Mouse (Mus musculus) activated CD4-positive, CD25-positive, alpha-beta regulatory T cell (primary cell): ENCODE measurements around the gene Sh2d5. TPM values are rescaled to one million over a fixed set of nuclear protein-coding genes. Genes with fewer than 3 reads are reported as not detected.

Experiments used
- polyA plus RNA-seq, 2 experiments: library from polyadenylated mRNA; unstranded; fragments of 100-300 nt; shearing (Covaris generic); gene quantifications; one replicate each; pipeline ENCODE4 v1.2.1; 2017

Sh2d5 gene
- polyA plus RNA-seq, result under 1 TPM; 0.06 to 0.18 TPM

DNA sequence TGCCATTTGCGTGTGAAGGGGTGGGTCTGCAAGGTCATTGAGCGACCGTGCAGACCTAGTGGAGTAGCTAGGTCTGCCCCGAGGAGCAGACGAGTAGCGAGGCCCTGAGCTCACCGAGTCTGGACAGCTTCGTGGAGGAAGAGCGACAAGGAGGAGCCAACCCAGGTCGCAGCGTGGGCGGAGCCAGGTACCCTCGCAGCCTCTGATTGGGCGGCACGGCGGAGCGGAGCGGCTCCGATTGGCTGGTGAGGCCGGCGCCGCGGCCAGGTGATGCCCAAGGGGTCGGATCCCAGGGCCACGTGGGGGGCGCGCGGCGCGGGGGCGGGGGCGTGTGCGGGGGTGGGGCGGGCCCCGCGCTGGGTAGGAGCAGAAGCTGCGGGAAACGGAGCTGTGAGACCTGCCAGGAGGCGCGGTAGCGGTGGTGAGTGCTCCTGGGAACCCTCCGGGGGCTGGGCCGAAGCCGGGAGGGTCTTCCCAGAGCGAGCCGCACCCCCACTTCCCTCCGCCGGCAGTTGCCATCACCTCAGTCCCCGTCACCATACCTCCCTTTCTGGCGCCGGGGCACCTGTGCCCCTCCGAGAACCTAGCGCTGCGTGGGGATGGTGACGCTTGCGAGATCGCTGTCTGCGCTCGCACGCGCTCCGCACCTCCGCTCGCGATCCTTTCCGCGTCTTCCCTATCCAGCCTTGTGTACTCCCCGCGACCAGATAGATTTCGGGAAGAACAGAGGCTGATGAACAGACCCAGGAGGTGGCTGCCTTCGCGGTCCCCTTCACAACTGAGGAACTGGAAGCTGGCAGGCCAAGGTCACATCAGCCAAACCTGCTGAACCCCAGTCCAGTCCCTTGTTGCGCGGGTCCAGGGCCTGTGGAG is at the start of gene Sh2d5, which contains the start of gene Kif17:
TSS of gene Sh2d5 (plus strand) at position 316 of the 873 bp plus-strand sequence.
TSS of gene Kif17 (plus strand) at position 348 of the 873 bp plus-strand sequence.

DNA sequence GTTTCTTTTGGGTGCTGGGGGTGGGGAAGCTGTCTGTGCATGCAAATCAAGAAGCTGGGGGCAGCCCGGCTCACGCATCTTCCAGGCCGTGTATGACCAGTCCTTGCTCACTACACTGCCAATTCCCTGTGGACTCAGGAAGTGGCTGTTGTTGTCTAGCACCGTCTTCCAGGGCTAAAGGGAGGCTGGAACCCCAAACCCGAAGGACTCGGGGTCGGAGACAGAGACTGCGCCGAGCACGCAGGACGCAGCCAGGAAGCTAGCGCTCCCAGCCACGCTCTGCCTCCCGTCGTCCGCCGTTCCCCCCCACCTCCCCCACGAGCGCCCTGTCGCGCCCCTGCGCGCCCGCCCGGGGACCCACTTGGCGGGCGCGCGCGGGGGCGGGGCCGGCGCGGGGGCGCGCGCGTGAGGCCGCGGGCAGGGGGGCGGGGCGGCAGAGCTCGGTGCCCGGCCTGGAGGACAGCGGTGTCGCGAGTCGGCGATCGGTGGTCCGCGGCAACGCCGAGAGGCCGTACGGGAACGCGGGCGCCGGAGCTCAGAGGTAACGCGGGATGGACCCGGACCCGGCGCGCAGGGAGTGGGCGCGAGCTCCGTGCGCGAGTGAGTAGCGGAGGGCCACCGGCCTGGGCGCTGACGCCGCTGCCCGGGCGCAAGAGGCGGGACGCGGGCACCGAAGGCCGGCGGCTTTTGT is 33.9 kb upstream of the Sh2d5 start, which contains the start of gene Hp1bp3:
TSS of gene Hp1bp3 (plus strand) at position 97 of the 691 bp plus-strand sequence.

DNA sequence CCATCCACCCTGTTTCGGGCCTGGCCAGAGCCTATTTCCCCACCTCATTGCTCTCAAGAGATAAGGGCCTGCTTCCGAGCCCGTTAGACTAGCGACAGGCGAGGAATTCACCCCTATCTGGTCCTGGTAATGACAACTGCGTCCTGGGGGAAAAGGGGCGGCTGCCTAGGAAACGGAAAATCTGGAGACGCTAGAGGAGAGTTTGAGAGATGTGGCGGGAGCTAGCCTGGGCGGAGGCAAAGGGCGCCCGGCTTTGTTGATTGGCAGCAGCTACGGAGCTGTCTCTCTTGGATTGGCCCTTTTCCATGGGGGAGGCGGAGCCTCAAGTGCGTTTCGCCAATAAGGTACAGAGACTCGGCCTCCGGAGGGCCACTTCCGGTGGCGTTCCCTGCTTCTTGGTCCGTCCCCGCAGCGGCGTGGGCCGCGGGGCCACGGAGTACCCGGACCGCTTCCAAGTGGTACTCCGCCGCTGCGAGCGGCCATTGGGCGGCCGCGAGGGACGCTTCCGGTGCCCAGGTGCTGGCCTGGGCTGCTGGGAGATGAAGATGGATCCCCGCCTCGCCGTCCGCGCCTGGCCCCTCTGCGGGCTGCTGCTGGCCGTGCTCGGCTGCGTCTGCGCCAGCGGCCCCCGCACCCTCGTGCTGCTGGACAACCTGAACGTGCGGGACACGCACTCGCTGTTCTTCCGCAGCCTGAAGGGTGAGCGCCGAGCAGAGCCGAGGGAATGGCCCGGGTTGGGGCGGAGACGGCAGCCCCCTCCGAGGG is 54.3 kb downstream of the Sh2d5 start, which contains the start of gene Ddost:
TSS of gene Ddost (plus strand) at position 391 of the 765 bp plus-strand sequence.

Other genes starting within 250 kb of the Sh2d5 start
- 100 to 1,000 TPM; 187 to 191 TPM for gene Hp1bp3, start 34.1 kb upstream of the Sh2d5 start, polyA plus RNA-seq
- gene Kif17, start within 50 bp of the Sh2d5 start, polyA plus RNA-seq, result under 1 TPM; 0.08 to 0.34 TPM
- gene Ddost, start 54.3 kb downstream of the Sh2d5 start, polyA plus RNA-seq, result 100 to 1,000 TPM; 166 to 178 TPM
- 100 to 1,000 TPM; 103 to 124 TPM for gene Pink1, start 75.9 kb downstream of the Sh2d5 start, polyA plus RNA-seq
- gene Cda, start 117.6 kb downstream of the Sh2d5 start, polyA plus RNA-seq, result not detected
- not detected for gene Fam43b, start 146.1 kb downstream of the Sh2d5 start, polyA plus RNA-seq
- gene Mul1, start 184.3 kb downstream of the Sh2d5 start, polyA plus RNA-seq, result 10 to 100 TPM; 10.8 to 11.6 TPM
- under 1 TPM; 0.27 to 0.72 TPM for gene Camk2n1, start 203.9 kb downstream of the Sh2d5 start, polyA plus RNA-seq